ENCODE assay signal across 9 mouse cellular contexts in genomic region chr2:26309739-26310138, GRCm38 (mm10). TPM values are rescaled to one million over a fixed set of nuclear protein-coding genes. Genes with fewer than 3 reads are reported as not detected.
DNase-seq lines count a peak whose midpoint lies in the region; ATAC-seq and TF ChIP-seq lines count a peak whose summit lies in the region.
"Had no signal": no experiment of that assay in that cellular context is flagged by ENCODE, and none has a peak within 500 bp of the region (broad histone marks: within the 10 kb centered on the region; RNA-seq: fewer than 3 reads in every experiment).

No protein-coding gene starts in this region.

- no peaks in the 10 kb centered on the region for H3K36me3 ChIP-seq in heart, embryonic 16.5 days (ENCODE audit: control insufficient read depth, insufficient read depth)
- H3K36me3 ChIP-seq in limb, embryonic 12.5 days: no peaks in the 10 kb centered on the region
- H3K36me3 ChIP-seq in neural tube, embryonic 12.5 days: no peaks in the 10 kb centered on the region

- 13% methylated on average over 10 of the region's 10 CpGs for WGBS in heart, embryonic 16.5 days
- WGBS in limb, embryonic 12.5 days: 16% methylated on average over 10 of the region's 10 CpGs
- WGBS in neural tube, embryonic 12.5 days: 28% methylated on average over 10 of the region's 10 CpGs

- intact Hi-C loops in gastrocnemius, postnatal 14 days (cut with DNase I; ENCODE audit: low total_unique reads): no loop called here

- H3K4me1 ChIP-seq in heart, embryonic 16.5 days (ENCODE audit: control insufficient read depth, insufficient read depth, low read length): peaks cover 22% of the 10 kb centered on the region
- H3K4me1 ChIP-seq in limb, embryonic 12.5 days (replicated peaks): peaks cover 42% of the 10 kb centered on the region
- H3K4me1 ChIP-seq in neural tube, embryonic 12.5 days: peaks cover 13% of the 10 kb centered on the region

- H3K27ac ChIP-seq in heart, embryonic 16.5 days (ENCODE audit: low read length): peak overlapping the region; percentile 63
- H3K27ac ChIP-seq in limb, embryonic 12.5 days: peak overlapping the region; percentile 93
- no peak overlapping the region; the same call in 1 of the 2 replicates for H3K27ac ChIP-seq in neural tube, embryonic 12.5 days
- no peak overlapping the region for H3K27ac ChIP-seq in layer of hippocampus, adult 2 months

- TF ChIP-seq CTCF in layer of hippocampus, adult 2 months (conservative IDR thresholded peaks at IDR 0.05): no peak

- ATAC-seq in heart, embryonic 16.5 days (replicated peaks; ENCODE audit: extremely low read depth, insufficient read depth, low FRiP score): peak; percentile 40; the same call in 1 of the 2 replicates
- peak; percentile 78 for ATAC-seq in limb, embryonic 12.5 days (ENCODE audit: insufficient number of reproducible peaks, insufficient read depth, low FRiP score, low TSS enrichment, low read depth)
- no peak for ATAC-seq in neural tube, embryonic 12.5 days (ENCODE audit: low FRiP score, low read depth)

- 0 out of 2 replicates have a peak overlapping the region, but pooled peaks have one; percentile 23 for H3K9ac ChIP-seq in heart, embryonic 16.5 days (ENCODE audit: low read length)
- H3K9ac ChIP-seq in limb, embryonic 12.5 days (replicated peaks): no peak overlapping the region
- no peak overlapping the region for H3K9ac ChIP-seq in neural tube, embryonic 12.5 days

- H3K4me2 ChIP-seq in heart, embryonic 16.5 days (ENCODE audit: low read depth, low read length): peak overlapping the region; percentile 24; the same call in 1 of the 2 replicates
- H3K4me2 ChIP-seq in limb, embryonic 12.5 days: peak overlapping the region; percentile 22
- H3K4me2 ChIP-seq in neural tube, embryonic 12.5 days (replicated peaks): peak overlapping the region; percentile 24; the same call in 1 of the 2 replicates

- no peaks in the 10 kb centered on the region for H3K27me3 ChIP-seq in heart, embryonic 16.5 days (ENCODE audit: control insufficient read depth, insufficient read depth, low read length)
- no peaks in the 10 kb centered on the region for H3K27me3 ChIP-seq in limb, embryonic 12.5 days
- H3K27me3 ChIP-seq in neural tube, embryonic 12.5 days (replicated peaks): no peaks in the 10 kb centered on the region

- DNase-seq in gastrocnemius, postnatal 14 days: peak; percentile 57
- no peak for DNase-seq in gastrocnemius, adult 8-10 months (ENCODE audit: low spot score in 2 of 2)
- DNase-seq in adrenal gland, adult (ENCODE audit: inconsistent age in 2 of 2, low spot score in 1 of 2): no peak
- no peak for DNase-seq in adrenal gland, adult 2 months
- DNase-seq in layer of hippocampus, adult 2 months (ENCODE audit: low spot score in 2 of 2): no peak

- H3K9me3 ChIP-seq in heart, embryonic 16.5 days (replicated peaks; ENCODE audit: control insufficient read depth, low read length): no peaks in the 10 kb centered on the region
- H3K9me3 ChIP-seq in limb, embryonic 12.5 days: no peaks in the 10 kb centered on the region
- no peaks in the 10 kb centered on the region for H3K9me3 ChIP-seq in neural tube, embryonic 12.5 days

- H3K4me3 ChIP-seq in heart, embryonic 16.5 days (ENCODE audit: low read length): no peak overlapping the region
- no peak overlapping the region for H3K4me3 ChIP-seq in limb, embryonic 12.5 days (replicated peaks)
- no peak overlapping the region for H3K4me3 ChIP-seq in neural tube, embryonic 12.5 days
- no peak overlapping the region for H3K4me3 ChIP-seq in layer of hippocampus, adult 2 months
- H3K4me3 ChIP-seq: erythroblast, embryonic 14.5 days had no signal

RNA-seq across cellular contexts. Expression of gene Gpsm1, which starts 5.6 kb away (rescaled TPM):
- 1 to 10 TPM; 6.4 to 7.4 TPM for total RNA-seq in gastrocnemius, postnatal 14 days (2021)
- 1 to 10 TPM in 3 of 4 experiments, under 1 TPM in 1; 0.75 to 3.6 (median 1.6) TPM for total RNA-seq in gastrocnemius, adult 8-10 months (2022)
- 102 and 104 TPM in 2 replicates for polyA plus RNA-seq in heart, embryonic 16.5 days (2015; fragmentation: Nextera tagmentation; extraction: Ambion mirVana)
- 73.4 and 74.1 TPM in 2 replicates for polyA plus RNA-seq in limb, embryonic 12.5 days (2016; fragmentation: Nextera tagmentation; extraction: Ambion mirVana)
- 112 and 118 TPM in 2 replicates for polyA plus RNA-seq in neural tube, embryonic 12.5 days (2016; fragmentation: Nextera tagmentation; extraction: Ambion mirVana)
- 10 to 100 TPM in 1 of 2 experiments, 1 to 10 TPM in 1; 9.4 to 14.9 TPM for total RNA-seq in adrenal gland, adult 2 months (2021)
- 20.0 and 24.1 TPM in 2 replicates for polyA plus RNA-seq in adrenal gland, adult 2 months (2012; rRNA removed)
- 10 to 100 TPM; 36.6 to 40.7 TPM for total RNA-seq in layer of hippocampus, adult 2 months (2021)

RNA-seq across cellular contexts. Expression of gene Ccdc187, which starts 15.4 kb away (rescaled TPM):
- under 1 TPM; 0.04 to 0.09 TPM for total RNA-seq in gastrocnemius, postnatal 14 days (2021)
- total RNA-seq in gastrocnemius, adult 8-10 months (2022): not detected
- polyA plus RNA-seq in heart, embryonic 16.5 days (2015; fragmentation: Nextera tagmentation; extraction: Ambion mirVana): 0.10 and 0.13 TPM in 2 replicates
- polyA plus RNA-seq in limb, embryonic 12.5 days (2016; fragmentation: Nextera tagmentation; extraction: Ambion mirVana): not detected in 2 replicates
- polyA plus RNA-seq in neural tube, embryonic 12.5 days (2016; fragmentation: Nextera tagmentation; extraction: Ambion mirVana): 0.10 and 0.11 TPM in 2 replicates
- 1 to 10 TPM in 1 of 2 experiments, under 1 TPM in 1; 0.58 to 1.0 TPM for total RNA-seq in adrenal gland, adult 2 months (2021)
- 0.51 and 0.83 TPM in 2 replicates for polyA plus RNA-seq in adrenal gland, adult 2 months (2012; rRNA removed)
- total RNA-seq in layer of hippocampus, adult 2 months (2021): under 1 TPM; 0.59 to 0.76 TPM

RNA-seq across cellular contexts. Expression of gene Dnlz, which starts 42.2 kb away (rescaled TPM):
- total RNA-seq in gastrocnemius, postnatal 14 days (2021): 10 to 100 TPM; 17.0 to 17.6 TPM
- total RNA-seq in gastrocnemius, adult 8-10 months (2022): 10 to 100 TPM; 19.6 to 21.5 (median 20.6) TPM
- polyA plus RNA-seq in heart, embryonic 16.5 days (2015; fragmentation: Nextera tagmentation; extraction: Ambion mirVana): 23.1 and 24.9 TPM in 2 replicates
- polyA plus RNA-seq in limb, embryonic 12.5 days (2016; fragmentation: Nextera tagmentation; extraction: Ambion mirVana): 32.2 and 32.5 TPM in 2 replicates
- 36.1 and 36.3 TPM in 2 replicates for polyA plus RNA-seq in neural tube, embryonic 12.5 days (2016; fragmentation: Nextera tagmentation; extraction: Ambion mirVana)
- total RNA-seq in adrenal gland, adult 2 months (2021): 10 to 100 TPM; 20.6 to 25.6 TPM
- polyA plus RNA-seq in adrenal gland, adult 2 months (2012; rRNA removed): 30.6 and 31.1 TPM in 2 replicates
- 10 to 100 TPM; 26.5 to 27.2 TPM for total RNA-seq in layer of hippocampus, adult 2 months (2021)

RNA-seq across cellular contexts. Expression of gene Card9, which starts 51.0 kb away (rescaled TPM):
- 1 to 10 TPM in 1 of 2 experiments, under 1 TPM in 1; 0.71 to 1.1 TPM for total RNA-seq in gastrocnemius, postnatal 14 days (2021)
- under 1 TPM; 0.22 to 0.51 (median 0.47) TPM for total RNA-seq in gastrocnemius, adult 8-10 months (2022)
- 1.0 and 1.2 TPM in 2 replicates for polyA plus RNA-seq in heart, embryonic 16.5 days (2015; fragmentation: Nextera tagmentation; extraction: Ambion mirVana)
- polyA plus RNA-seq in limb, embryonic 12.5 days (2016; fragmentation: Nextera tagmentation; extraction: Ambion mirVana): 0.50 and 0.51 TPM in 2 replicates
- 1.0 and 1.7 TPM in 2 replicates for polyA plus RNA-seq in neural tube, embryonic 12.5 days (2016; fragmentation: Nextera tagmentation; extraction: Ambion mirVana)
- 1 to 10 TPM; 1.3 to 1.7 TPM for total RNA-seq in adrenal gland, adult 2 months (2021)
- polyA plus RNA-seq in adrenal gland, adult 2 months (2012; rRNA removed): 4.9 and 5.0 TPM in 2 replicates
- 1 to 10 TPM; 1.5 to 2.1 TPM for total RNA-seq in layer of hippocampus, adult 2 months (2021)

Comparison
In these comparisons a context has a peak if more than half of its experiments do, and no peak if none do; other contexts are left out.
1. H3K27ac ChIP-seq: peak in heart, embryonic 16.5 days (single experiment) and limb, embryonic 12.5 days (single experiment); none in neural tube, embryonic 12.5 days (single experiment) and layer of hippocampus, adult 2 months (single experiment).
2. Peak in every context shown above with its lines, with median percentiles within 50 percentile points of each other: H3K4me2 ChIP-seq.